Mouse (Mus musculus): ENCODE measurements around the gene Rps29. TPM values are rescaled to one million over a fixed set of nuclear protein-coding genes. Genes with fewer than 3 reads are reported as not detected.

Rps29 gene
- polyA plus RNA-seq, 1 experiment = 6,498 TPM

GRCm38 (mm10) chr12:69131981-69132380 lies 27.0 kb downstream of the Rps29 start:
- Histone ChIP-seq H3K79me2 (ENCODE audit: control insufficient read depth, insufficient read depth) (no peaks in the 10 kb centered on the region), H3K4me2 (ENCODE audit: low read depth) (no peak overlapping the region), H3ac (ENCODE audit: control insufficient read depth, insufficient read length) (no peak overlapping the region), H3K36me3 (ENCODE audit: control insufficient read depth, insufficient read depth) (no peaks in the 10 kb centered on the region), H3K4me3 (no peak overlapping the region), H3K27me3 (ENCODE audit: control insufficient read depth, insufficient read depth, insufficient read length) (no peaks in the 10 kb centered on the region)
- TF ChIP-seq CEBPB (IDR thresholded peaks at IDR 0.05; ENCODE audit: insufficient read depth, poor library complexity, severe bottlenecking) (no peak), USF1 (IDR thresholded peaks at IDR 0.05; ENCODE audit: low read depth) (no peak), E2F4 (IDR thresholded peaks at IDR 0.05; ENCODE audit: insufficient read depth) (no peak), SRF (IDR thresholded peaks at IDR 0.05; ENCODE audit: control insufficient read depth, insufficient read length, low read depth) (no peak), TCF12 (IDR thresholded peaks at IDR 0.05; ENCODE audit: insufficient read depth, poor library complexity, severe bottlenecking) (no peak), MYOG (IDR thresholded peaks at IDR 0.05; ENCODE audit: control insufficient read depth in 1 of 3, insufficient read depth in 1 of 3, insufficient read length in 2 of 3, low read depth in 2 of 3) (no peak), MAX (IDR thresholded peaks at IDR 0.05; ENCODE audit: low read depth) (no peak)

- Histone ChIP-seq H3K27me3 (ENCODE audit: control insufficient read depth, insufficient read depth, insufficient read length) (no peaks in the 10 kb centered on the region), H3K79me2 (ENCODE audit: control insufficient read depth, insufficient read depth) (no peaks in the 10 kb centered on the region), H3K4me3 (no peak overlapping the region), H3K4me2 (ENCODE audit: low read depth) (no peak overlapping the region), H3ac (ENCODE audit: control insufficient read depth, insufficient read length) (no peak overlapping the region), H3K36me3 (ENCODE audit: control insufficient read depth, insufficient read depth) (no peaks in the 10 kb centered on the region)
- TF ChIP-seq USF1 (IDR thresholded peaks at IDR 0.05; ENCODE audit: low read depth) = no peak
- no peak for TF ChIP-seq POLR2AphosphoS2 (IDR thresholded peaks at IDR 0.05; ENCODE audit: insufficient read length, low read depth)
Observed at GRCm38 (mm10) chr12:69131267-69131666, 27.7 kb downstream of the Rps29 start.

GRCm38 (mm10) chr12:69130486-69130885 lies 28.5 kb downstream of the Rps29 start:
- TF ChIP-seq POLR2A (IDR thresholded peaks at IDR 0.05; ENCODE audit: insufficient read length, low read depth) = no peak
- no peak for TF ChIP-seq TCF3 (IDR thresholded peaks at IDR 0.05; ENCODE audit: insufficient read length, low read depth)
- no peak for TF ChIP-seq MAX (IDR thresholded peaks at IDR 0.05; ENCODE audit: low read depth)
- TF ChIP-seq MYOD1 (IDR thresholded peaks at IDR 0.05; ENCODE audit: control insufficient read depth in 1 of 3, insufficient read length in 2 of 3, low read depth in 2 of 3) = no peak
- no peak for TF ChIP-seq TCF12 (IDR thresholded peaks at IDR 0.05; ENCODE audit: insufficient read depth, poor library complexity, severe bottlenecking)
- no peak overlapping the region for H3K4me3 ChIP-seq
- no peaks in the 10 kb centered on the region for H3K79me2 ChIP-seq (ENCODE audit: control insufficient read depth, insufficient read depth)
- H3K36me3 ChIP-seq (ENCODE audit: control insufficient read depth, insufficient read depth) = no peaks in the 10 kb centered on the region
- H3K4me2 ChIP-seq (ENCODE audit: low read depth) = no peak overlapping the region
- peaks cover 6% of the 10 kb centered on the region for H3K27me3 ChIP-seq (ENCODE audit: control insufficient read depth, insufficient read depth, insufficient read length)
- no peak overlapping the region for H3ac ChIP-seq (ENCODE audit: control insufficient read depth, insufficient read length)

- Histone ChIP-seq H3ac (ENCODE audit: control insufficient read depth, insufficient read length) (no peak overlapping the region), H3K36me3 (ENCODE audit: control insufficient read depth, insufficient read depth) (no peaks in the 10 kb centered on the region), H3K79me2 (ENCODE audit: control insufficient read depth, insufficient read depth) (no peaks in the 10 kb centered on the region), H3K27me3 (ENCODE audit: control insufficient read depth, insufficient read depth, insufficient read length) (peaks cover 6% of the 10 kb centered on the region), H3K4me2 (ENCODE audit: low read depth) (no peak overlapping the region), H3K4me3 (no peak overlapping the region)
- no peak for TF ChIP-seq SRF (IDR thresholded peaks at IDR 0.05; ENCODE audit: control insufficient read depth, insufficient read length, low read depth)
- no peak for TF ChIP-seq TCF3 (IDR thresholded peaks at IDR 0.05; ENCODE audit: insufficient read length, low read depth)
- no peak for TF ChIP-seq CEBPB (IDR thresholded peaks at IDR 0.05; ENCODE audit: insufficient read depth, poor library complexity, severe bottlenecking)
- no peak for TF ChIP-seq TCF12 (IDR thresholded peaks at IDR 0.05; ENCODE audit: insufficient read depth, poor library complexity, severe bottlenecking)
- no peak for TF ChIP-seq POLR2A (IDR thresholded peaks at IDR 0.05; ENCODE audit: insufficient read length, low read depth)
- TF ChIP-seq E2F4 (IDR thresholded peaks at IDR 0.05; ENCODE audit: insufficient read depth) = no peak
- TF ChIP-seq MYOG (IDR thresholded peaks at IDR 0.05; ENCODE audit: control insufficient read depth in 1 of 3, insufficient read depth in 1 of 3, insufficient read length in 2 of 3, low read depth in 2 of 3) = no peak
- TF ChIP-seq POLR2AphosphoS2 (IDR thresholded peaks at IDR 0.05; ENCODE audit: insufficient read length, low read depth) = no peak
- TF ChIP-seq USF1 (IDR thresholded peaks at IDR 0.05; ENCODE audit: low read depth) = no peak
- TF ChIP-seq REST (IDR thresholded peaks at IDR 0.05; ENCODE audit: insufficient read depth, insufficient read length) = no peak
- no peak for TF ChIP-seq MYOD1 (IDR thresholded peaks at IDR 0.05; ENCODE audit: control insufficient read depth in 1 of 3, insufficient read length in 2 of 3, low read depth in 2 of 3)
- TF ChIP-seq MAX (IDR thresholded peaks at IDR 0.05; ENCODE audit: low read depth) = no peak
Observed at GRCm38 (mm10) chr12:69129634-69130310, 29.2 kb downstream of the Rps29 start.

GRCm38 (mm10) chr12:69127626-69128025 lies 31.4 kb downstream of the Rps29 start:
- no peak overlapping the region for H3K4me3 ChIP-seq
- H3ac ChIP-seq (ENCODE audit: control insufficient read depth, insufficient read length) = no peak overlapping the region
- H3K4me2 ChIP-seq (ENCODE audit: low read depth) = no peak overlapping the region
- no peaks in the 10 kb centered on the region for H3K36me3 ChIP-seq (ENCODE audit: control insufficient read depth, insufficient read depth)
- no peak for TF ChIP-seq POLR2A (IDR thresholded peaks at IDR 0.05; ENCODE audit: insufficient read length, low read depth)
- no peak for TF ChIP-seq USF1 (IDR thresholded peaks at IDR 0.05; ENCODE audit: low read depth)
- TF ChIP-seq SRF (IDR thresholded peaks at IDR 0.05; ENCODE audit: control insufficient read depth, insufficient read length, low read depth) = no peak
- TF ChIP-seq REST (IDR thresholded peaks at IDR 0.05; ENCODE audit: insufficient read depth, insufficient read length) = no peak
- TF ChIP-seq CEBPB (IDR thresholded peaks at IDR 0.05; ENCODE audit: insufficient read depth, poor library complexity, severe bottlenecking) = no peak
- no peak for TF ChIP-seq E2F4 (IDR thresholded peaks at IDR 0.05; ENCODE audit: insufficient read depth)
- TF ChIP-seq MAX (IDR thresholded peaks at IDR 0.05; ENCODE audit: low read depth) = no peak
- TF ChIP-seq MYOD1 (IDR thresholded peaks at IDR 0.05; ENCODE audit: control insufficient read depth in 1 of 3, insufficient read length in 2 of 3, low read depth in 2 of 3) = no peak
- TF ChIP-seq POLR2AphosphoS2 (IDR thresholded peaks at IDR 0.05; ENCODE audit: insufficient read length, low read depth) = no peak
- TF ChIP-seq TCF3 (IDR thresholded peaks at IDR 0.05; ENCODE audit: insufficient read length, low read depth) = no peak
- TF ChIP-seq MYOG (IDR thresholded peaks at IDR 0.05; ENCODE audit: control insufficient read depth in 1 of 3, insufficient read depth in 1 of 3, insufficient read length in 2 of 3, low read depth in 2 of 3) = no peak
- TF ChIP-seq TCF12 (IDR thresholded peaks at IDR 0.05; ENCODE audit: insufficient read depth, poor library complexity, severe bottlenecking) = no peak
- no peaks in the 10 kb centered on the region for H3K79me2 ChIP-seq (ENCODE audit: control insufficient read depth, insufficient read depth)
- peaks cover 6% of the 10 kb centered on the region for H3K27me3 ChIP-seq (ENCODE audit: control insufficient read depth, insufficient read depth, insufficient read length)

All from myocyte (in vitro differentiated cells).